Mouse (Mus musculus) T-helper 2 cell (primary cell): ENCODE measurements around the gene Exoc5.

ENCODE experiments used
- in situ Hi-C: fragments of 300-600 bp; cut with MboI, MseI; formaldehyde crosslinking; loops from one replicate; pipeline ENCODE4 v1.15.1; 2025; ENCODE audit warnings: high pct_unique_total_duplicates

The Exoc5 gene

DNA sequence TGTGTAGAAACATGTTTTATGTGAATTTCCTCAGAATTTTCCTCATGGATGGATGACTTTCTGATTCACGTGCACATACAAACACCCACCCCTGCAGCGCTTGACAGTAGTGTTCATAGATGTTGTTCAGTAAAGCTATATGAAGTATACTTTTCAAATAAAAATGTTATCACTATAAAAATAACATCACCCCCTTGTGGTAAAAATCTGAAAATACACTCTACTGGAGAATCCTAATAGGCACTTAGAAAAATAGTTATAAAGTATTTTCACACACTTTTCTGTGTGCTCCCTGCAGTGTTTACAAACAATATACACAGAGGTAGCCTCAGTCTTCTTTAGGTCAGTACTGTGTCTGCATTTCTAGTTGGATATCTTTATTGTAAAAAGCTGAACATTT, 58.5 kb downstream of the Exoc5 start:
- in situ Hi-C loops = no loop called here

DNA sequence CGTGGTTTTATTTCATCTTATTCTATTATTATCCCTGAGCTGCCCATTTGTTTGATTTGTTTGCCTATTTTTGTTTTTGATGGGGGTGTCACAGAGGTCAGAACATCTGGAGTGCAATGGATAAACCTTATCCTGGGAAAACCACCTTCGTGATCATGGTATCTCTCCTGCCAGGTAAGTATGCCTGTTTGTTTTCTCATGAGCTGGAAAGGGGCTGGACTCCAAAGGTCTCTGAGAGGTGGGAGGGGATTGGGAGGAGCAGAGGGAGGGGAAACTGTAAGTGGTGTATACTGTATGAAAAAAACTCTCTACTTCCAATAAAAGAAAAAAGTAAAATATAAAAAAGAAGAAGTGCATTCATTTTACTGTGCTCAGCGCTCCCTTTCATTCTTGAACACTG, 64.8 kb downstream of the Exoc5 start:
- in situ Hi-C loops = no loop called here

DNA sequence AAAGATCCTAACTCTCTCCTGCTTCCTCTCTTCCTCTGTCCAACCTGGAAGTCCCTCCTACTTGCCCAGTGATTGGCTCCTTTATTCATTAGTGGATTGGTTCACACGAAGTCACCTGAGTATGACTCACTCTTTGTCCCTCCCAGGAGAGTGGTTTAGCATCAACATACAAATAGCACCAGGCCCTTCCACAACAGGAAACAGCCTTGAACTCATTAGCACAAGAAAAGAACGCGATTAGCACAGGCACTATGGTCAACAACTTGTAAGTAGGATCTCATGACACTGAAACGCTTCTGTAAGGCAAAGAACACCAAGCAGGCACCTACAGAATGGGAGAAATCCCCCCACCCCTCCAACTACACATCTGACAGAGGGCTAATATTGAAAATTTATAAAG, 67.7 kb downstream of the Exoc5 start:
- in situ Hi-C loops = no loop called here

DNA sequence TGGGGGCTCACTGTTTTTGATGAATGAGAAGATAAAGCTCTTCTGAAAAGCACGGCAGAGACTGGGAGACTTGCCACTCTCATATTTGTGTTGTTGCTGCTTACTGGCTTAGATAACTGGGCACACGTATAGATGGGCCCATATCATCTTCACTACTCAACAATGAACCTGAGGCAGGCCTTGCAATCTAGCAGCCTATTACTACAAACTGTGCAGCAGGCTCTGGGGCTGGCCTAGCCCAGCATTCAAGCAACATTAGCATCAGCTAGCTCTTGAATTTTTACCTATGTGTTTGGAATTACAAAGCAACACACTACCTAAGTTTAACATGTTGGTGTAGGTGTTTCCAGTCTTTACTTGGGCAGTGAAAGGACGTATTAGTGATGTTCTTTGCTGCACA, 72.6 kb downstream of the Exoc5 start:
- in situ Hi-C loops = no loop called here

DNA sequence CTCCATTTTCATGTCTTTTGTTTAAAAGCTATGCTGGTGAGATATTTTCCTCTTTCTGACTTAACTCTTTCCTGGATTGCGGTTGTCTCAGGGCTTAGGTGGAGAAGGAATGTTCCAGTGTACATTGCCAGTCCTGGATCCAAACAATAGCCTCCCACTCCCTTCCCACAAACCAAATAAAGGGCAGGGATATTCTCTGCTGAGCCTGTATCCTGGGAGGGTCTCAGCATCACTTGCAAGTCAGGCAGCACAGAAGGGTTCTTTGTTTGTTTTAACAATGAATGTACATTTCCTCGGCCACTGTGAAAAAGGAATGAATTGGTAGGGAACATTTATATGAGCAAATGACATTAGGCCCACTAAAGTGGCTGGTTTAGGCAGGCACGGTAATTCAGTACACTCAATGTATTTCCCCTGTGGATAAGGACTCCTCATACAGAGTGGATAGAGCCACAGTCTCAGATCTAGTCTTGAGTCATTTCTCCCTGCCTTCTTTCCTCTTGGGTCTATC, 74.3 kb downstream of the Exoc5 start:
- in situ Hi-C loops = no loop called here

DNA sequence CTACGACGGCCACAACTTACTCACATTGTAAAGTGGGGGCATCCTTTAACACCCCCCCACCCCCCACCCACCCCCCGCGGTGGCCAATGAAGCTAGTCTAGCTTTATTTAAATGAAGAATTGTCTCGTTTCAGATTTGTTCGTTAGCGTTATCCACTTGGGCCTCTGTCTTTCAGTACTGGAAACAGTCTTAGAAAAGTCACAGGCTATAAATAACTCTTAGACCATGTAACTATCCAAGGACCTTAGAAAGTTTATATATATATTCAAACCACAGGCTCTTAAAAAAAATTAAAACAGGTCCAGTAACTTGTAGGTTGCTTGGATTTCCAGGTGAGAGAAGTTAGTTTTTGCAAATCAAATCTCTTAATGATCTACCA, 75.3 kb downstream of the Exoc5 start:
- in situ Hi-C loops = no loop called here

DNA sequence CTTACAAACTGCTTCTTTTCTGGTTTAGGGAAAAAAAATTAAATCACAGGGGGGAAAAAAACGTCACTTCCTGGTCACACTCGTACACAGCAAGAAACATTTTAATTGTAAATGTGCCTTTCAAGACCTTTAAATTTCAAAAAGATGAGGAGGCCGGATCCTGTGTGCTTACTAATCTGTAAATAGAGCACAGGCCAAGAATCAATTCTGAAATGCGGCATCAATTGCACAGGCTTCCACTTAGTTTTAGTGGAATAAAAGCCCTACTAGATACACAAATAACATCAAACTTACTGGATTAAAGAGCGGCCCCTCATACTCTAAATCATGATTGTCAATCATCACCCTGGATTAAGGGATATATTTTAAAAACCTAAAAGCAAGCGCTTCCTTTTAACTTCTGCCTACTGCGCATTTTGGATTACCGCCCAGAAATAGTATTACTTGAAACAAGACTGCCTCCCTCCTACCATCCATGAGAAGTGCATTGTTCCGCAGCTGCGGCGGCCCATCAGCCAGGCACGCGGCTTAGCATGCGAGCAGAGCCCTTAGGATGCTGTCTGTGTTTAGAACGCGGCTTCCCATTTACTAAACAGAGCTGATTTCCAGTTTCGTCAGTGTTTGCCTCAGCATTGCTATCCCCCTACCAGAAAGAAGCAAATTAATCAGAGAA, 75.8 kb downstream of the Exoc5 start:
- in situ Hi-C loops = no loop called here

DNA sequence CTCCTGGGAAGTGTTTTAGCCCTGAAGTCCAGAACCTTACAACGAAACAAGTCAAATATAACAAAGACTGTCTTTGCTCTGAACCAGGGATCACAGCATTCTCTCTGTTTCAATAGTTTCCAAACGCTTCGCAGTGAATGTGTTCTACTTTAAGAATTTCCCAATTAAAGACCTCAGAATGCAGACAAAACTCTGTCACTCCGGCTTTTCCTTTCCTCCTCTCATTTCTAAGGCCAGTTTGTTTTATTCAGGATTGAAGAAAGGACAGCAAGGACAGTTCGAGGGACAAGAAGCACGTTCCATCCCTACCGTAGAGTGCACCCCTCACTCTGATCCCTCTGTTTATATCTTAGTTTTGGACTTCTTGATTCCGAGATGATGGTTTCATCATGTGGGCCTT, 76.6 kb downstream of the Exoc5 start:
- in situ Hi-C loops = no loop called here

DNA sequence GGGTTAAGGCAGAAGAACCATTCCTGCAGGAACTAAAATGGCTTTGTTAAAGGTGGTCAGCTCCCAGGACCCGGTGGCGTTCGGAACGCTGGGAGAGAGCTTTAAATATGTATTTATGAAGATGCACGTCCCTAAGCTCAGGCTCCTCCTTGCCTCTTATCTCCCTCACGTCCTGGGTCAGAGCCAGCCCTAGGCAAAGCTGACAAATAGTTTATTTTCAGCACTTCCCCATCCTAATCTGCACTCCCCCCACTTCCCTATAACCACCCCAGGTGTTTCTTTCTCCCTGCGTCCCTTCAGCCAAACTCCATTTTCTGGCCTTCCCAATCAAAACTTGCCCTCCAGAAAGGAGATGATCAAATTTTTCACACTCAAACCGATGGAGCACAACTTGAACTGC, 80.2 kb downstream of the Exoc5 start:
- in situ Hi-C loops = no loop called here

DNA sequence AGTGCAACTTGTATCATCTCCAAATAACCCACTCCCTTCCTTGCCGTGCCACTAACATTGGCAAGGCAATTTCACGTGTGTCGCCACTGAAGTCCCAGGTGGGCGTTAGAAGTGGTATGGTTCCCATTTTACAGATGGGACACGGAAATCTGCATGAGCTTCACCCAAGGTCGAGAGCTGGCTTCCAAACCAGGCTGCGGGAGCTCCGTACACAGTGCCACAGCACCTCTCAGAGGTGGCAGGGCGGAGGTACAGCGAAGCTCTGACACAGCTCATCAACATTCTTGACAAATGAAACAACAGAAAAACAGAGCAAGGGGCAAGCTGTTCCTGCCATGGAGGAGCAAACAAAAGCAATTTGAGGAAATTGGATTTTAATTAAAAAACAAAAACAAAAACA, 80.8 kb downstream of the Exoc5 start:
- in situ Hi-C loops = no loop called here

DNA sequence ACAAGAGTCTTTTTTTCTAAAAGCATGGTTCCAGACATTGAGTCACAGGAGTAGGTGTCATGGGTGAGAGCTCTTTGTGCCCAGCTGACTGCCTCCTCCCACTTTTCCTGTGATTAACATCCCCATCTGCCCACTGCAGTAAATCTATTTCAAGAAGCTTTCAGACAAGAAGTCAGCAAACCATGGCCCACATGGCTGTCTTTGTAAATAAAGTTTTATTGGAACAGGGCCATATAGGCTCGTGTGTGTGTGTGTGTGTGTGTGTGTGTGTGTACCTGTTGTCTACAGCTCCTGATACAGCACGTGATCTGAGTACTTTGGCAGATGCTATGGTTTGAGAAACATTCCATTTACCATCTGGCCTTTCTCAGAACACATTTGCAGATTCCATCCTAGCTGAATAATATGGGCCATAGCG, 87.5 kb downstream of the Exoc5 start:
- in situ Hi-C loops = no loop called here

DNA sequence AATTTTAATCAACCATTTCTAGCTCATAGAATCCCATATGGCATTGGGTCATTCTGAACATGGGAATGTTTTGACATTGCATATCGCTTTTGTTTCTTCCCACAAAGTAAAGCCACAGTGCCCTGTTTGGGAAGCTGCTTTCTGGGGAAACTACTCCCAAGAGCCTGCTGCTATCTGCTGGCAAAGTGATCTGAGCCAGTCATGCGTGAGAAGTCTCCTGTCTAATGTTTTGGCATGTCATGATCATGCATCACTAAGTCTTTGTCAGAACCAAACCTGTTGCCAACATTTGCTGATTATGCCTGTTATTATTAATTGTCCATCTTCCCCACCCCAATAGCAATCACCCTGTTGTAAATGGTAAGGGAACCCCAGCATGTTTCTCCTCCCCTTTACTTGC, 94.9 kb downstream of the Exoc5 start:
- in situ Hi-C loops = no loop called here

DNA sequence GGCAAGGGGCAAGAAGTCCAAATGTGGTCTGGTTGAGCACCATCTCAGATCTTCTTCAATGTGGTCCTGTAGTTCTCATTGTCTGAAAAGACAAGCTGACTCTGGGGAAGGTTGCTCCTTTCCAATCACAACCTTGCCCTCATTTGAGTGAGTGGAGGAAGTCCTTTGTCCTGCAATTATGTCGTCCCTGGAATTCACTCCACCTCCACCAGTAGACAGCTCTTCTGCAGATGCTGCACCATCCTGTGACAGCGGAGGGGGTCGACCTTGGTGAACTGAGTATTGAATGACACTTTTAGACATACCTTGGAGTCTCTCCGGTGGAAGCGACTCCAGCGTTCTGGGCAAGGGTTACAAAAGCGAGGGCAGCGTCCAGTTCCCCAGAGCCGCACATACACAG, 97.8 kb downstream of the Exoc5 start:
- in situ Hi-C loops = no loop called here
